Mouse (Mus musculus) frontal cortex, postnatal 25 days (tissue): ENCODE measurements around the gene Trak2.
"Not testable (repeated sequence)": the region's sequence is repeated elsewhere in the genome, so short reads cannot be mapped to it uniquely, and the experiment has no call there.

ENCODE experiments used
- DNase-seq, 2 experiments: peaks; one replicate each; pipeline ENCODE4 v3.0.0; 2022; ENCODE audit warnings: low spot score in 2 of 2

Trak2 gene

DNA sequence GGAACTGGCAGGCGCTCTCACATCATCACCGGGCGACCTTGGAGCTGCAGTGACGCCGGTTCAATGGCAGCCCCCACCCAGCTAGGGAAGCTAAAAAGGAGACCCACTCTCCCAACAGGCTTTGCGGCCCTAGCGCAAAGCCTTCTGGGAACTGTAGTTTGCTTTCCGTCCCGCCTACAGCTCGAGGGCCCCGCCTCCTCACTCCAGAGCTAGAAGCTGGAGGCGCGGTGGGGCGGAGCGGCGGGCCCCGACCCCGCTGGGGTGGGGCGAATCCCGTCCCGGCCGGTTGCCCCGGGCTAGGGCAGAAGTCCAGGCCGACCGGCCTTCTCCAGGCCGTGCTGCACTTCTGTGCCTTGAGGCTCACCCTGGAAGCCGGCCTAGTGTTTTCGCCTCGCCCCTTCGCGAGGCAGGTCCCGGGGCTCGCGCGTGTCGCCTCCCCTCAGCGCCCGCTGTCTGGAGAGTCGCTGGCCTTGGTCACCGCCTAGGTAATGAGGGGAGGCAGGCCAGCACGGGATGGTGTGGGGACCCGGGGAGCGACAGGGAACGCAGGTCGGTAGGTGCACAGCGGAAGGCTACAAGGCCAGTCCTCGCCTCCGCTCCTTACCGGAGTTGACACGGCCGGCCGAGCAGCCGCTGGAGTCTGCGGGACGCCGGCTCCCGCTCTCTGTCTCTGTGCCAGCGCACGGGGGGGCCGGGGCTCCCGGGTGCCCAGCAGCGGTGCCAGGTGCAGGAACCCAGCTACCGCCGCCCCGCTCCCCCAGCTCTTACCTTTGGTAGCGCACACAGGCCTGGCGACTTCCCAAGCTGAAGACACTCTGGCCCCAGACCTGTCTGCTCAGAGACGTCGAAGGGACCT lies at the start of gene Trak2, which contains the start of gene Stradb:
Gene Trak2, minus strand, starts transcription at position 65 of the 856 bp plus-strand sequence.
Gene Stradb, plus strand, starts transcription at position 157 of the 856 bp plus-strand sequence.
- DNase-seq: peak; percentile 90 to 92

DNA sequence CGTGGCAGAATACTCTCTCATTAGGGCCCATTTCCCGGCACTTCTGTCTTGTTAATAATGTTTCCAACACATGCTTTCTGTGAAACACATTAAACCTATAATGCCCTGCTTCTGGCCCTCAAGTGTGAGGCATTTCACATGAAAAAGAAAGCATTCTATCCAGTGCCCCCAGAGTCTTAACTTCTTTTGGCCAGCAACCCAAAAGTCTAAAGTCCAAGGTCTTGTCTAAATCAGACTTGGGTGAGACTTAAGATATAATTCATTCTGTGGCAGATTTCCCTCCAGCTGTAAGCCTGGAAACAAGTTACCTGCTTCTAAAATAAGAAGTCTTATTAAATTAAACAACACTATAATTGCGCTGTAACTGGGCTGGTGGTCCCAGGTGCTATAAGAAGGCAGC lies 48.3 kb upstream of the Trak2 start:
- no peak for DNase-seq

DNA sequence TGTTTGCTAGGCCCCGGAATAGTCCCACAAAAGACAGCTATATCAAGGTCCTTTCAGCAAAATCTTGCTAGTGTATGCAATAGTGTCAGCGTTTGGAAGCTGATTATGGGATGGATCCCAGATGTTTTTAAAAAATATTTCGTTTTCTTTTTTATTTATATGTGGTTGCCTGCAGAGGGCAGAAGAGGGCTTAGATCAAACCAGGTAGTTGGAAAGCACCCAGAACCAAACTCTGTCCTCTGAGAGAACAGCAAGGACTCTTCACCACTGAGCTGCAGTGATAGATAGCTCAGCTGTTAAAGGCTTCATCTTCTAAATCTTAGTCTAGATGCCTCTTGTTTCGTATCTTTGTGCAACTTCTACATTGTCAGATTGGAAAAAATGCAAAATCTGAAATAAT lies 36.0 kb upstream of the Trak2 start:
- no peak for DNase-seq

DNA sequence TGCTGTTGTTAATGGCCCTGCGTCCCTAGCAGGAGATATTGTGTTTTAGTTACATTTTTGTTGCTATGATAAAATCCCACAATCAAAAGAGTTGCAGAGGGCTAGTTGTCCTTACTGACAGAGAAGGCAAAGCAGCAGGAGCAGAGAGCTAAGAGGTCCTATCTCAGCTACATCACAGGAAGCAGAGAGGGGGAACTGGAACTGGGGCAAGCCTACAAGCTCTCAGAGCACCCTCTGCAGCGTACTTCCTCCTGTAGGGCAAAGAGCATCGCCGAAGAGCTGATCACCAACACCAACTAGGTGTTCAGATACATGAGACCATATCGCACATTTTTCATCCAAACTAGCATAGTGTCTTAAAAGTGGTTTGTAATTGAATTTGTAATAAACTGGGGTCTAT lies 22.1 kb upstream of the Trak2 start:
- no peak for DNase-seq

DNA sequence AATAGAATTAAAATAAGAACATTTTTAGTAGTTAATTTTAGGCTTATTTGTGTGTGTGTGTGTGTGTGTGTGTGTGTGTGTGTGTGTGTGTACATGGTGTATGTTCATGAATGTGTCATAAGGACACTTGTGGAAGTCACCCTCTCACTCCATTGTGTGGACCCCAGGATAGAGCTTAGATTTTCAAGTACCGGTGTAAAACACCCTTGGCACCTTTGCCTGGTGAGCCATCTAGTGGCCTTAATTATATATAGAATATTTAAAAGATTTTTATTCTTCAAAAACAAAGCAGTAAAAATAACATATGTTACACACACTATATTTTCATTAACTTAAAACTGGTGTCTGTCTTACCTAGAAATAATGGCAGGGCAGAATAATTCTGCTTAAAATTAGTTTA lies 20.5 kb upstream of the Trak2 start:
- no peak for DNase-seq

DNA sequence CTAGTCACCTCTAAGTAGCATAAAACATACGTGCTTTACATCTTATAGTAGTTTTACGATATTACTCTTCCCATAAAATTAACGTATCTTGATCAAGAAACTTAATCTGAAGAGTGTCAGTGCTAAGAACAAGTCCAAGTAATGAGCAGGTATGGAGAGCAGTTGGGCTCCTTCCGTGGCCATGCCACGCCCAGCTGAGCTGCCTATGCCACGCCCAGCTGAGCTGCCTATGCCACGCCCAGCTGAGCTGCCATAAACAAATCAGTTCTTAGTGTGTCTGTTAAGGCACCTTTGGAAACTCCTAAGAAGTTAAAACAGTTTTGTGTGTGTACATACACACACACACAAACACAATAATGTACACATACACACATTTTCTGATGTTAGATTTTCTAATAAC lies 19.9 kb upstream of the Trak2 start:
- no peak for DNase-seq

DNA sequence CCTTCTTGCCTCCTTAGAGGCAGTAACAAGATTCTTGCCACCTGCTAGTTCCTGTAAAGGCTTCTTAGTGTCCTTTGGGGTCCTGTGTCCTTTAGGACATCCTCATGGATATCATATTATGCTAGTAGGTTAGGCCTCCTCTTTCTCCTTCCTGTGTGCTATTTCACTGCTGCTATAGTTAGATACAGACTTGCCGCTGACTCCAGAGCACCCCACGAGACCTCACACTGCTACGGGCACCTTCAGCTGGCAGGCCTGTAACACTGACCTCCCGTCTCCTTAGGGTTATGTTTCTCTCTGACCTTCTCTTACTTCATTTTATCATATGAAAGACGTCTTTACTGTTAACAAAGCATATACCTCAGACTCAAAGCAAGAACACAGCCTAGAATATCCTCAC lies 11.4 kb upstream of the Trak2 start:
- DNase-seq: no peak

DNA sequence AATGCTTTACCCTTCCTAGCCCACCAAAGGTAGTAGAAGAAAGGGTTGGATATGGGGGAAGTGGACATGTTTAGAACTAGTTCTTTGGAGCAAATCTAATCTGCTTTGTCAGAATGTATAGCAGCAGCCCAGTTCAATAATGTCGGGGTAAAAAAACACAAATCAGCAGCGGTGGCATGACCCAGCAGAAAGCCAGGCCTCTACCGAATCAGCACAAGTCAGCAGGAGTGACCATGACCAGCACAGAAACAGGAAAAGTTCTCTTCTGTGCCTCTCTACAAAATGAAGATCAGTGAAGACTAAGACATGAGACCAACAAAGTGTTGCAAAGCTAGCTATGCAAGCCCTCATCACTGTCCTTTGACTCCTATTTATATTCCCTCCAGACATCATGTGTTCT lies 9.0 kb upstream of the Trak2 start:
- DNase-seq: no peak

DNA sequence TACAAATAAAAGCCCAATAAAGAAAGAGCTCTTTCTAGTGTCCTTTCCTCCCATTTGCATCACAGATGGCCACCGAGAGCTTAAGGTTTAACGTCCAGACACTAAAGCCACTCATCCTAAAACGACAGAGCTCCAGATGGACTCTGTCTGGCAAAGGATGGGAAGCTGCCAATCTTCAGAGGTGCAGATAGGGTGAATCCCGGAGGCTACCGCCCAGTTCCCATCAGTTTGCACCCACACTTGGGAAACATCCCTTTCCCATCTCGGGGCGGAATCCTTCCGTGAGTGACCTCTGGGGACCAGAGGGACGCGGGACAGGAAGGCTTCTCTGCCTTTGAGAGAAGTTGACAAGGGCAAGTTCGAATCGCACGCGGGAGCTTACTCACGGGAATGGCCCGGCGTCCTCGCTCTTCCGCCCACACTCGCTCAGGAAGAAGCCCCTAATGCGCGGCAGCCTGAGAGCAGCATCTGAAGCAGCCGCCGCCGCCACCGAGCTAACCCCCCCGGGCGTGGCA lies 322 bp downstream of the Trak2 start:
- no peak for DNase-seq

DNA sequence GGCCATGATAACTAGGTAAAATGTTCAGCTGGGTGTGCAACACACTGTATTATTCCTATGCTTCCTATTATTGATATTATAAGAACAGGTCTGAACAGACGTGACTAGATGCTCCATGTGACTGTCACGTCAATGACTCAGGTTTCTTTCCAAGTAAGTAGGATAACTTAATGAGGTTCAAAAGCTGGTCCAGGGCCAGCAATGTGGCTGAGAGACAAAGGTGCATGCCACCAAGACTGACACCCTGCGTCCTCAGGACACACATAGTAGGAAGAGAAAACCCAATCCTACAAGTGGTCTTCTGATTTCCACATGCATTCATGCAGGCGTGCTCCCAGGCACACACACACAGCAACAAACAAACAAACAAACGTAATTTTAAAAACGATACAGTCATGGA lies 2.1 kb downstream of the Trak2 start:
- no peak for DNase-seq

DNA sequence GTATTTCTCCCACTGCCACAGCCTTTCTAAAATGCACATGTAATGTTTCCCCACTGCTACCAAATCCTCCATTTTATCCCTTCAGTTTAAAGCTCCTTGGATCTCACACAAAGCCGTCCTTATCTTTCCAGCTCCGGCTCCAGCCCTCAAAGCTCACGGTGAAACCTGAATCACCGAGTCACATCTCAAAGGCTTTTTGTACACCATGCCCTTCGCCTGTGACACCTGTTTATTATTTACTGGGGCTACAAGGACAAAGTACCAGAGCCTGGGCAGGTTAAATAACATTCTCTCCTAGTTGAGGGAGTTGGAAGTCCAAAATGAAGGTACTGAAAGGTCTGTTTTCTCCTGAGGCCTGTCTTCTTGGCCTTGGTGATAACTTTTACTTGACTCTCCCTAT lies 3.2 kb downstream of the Trak2 start:
- DNase-seq: no peak

DNA sequence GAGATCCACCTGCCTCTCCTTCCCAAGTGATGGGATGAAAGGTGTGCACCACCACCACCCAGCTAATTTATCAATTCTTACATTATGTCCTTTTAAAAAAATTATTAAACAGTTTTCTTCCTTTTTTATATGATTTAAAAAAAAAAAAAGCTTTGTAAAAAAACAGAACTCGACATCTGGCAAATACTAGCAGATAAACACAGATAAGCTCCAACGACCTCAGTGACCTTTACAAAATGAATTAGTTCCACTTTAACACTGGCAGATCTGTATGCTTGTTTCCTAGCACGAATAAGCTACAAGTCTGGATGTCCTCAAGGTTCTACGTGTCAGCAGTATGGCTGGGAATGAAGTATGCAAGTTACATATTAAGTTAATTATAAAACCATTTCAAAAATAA lies 5.7 kb downstream of the Trak2 start:
- no peak for DNase-seq

DNA sequence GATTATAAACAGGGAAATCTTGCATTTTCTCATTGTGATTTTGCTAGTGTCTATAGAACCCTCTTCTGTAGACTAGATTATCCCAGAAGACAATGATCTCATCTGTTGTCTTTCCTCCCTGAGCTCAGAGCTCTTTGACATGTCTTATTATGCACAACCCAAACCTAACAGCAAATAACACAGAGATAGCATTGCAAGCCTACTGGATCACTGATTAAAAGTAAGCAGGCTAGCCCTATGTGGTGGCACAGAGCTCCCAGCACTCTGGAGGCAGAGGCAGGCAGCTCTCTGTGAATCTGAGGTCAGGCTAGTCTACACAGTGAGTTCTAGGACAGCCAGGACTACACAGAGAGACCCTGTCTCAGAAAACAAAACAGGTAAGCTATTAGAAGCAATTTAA lies 10.4 kb downstream of the Trak2 start:
- no peak for DNase-seq

DNA sequence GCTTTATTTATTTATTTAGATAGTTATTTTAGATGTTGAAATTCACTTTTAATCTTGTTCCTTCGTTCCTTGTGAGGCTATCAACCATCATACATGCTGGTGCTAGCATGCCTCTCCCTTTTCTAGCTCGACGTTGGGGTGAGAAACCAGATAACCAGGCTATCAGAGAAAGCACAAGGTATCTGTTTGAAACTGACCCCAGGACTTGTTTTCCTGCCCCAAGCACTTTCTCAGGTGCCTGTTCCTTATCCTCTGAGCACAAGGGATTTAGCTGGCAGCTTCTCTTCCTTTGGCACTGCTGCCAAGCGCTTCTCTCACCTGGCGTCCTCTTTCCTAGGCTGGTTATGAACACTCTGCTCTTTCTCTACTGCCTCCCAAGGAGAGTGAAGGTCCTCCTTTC lies 10.8 kb downstream of the Trak2 start:
- no peak for DNase-seq

DNA sequence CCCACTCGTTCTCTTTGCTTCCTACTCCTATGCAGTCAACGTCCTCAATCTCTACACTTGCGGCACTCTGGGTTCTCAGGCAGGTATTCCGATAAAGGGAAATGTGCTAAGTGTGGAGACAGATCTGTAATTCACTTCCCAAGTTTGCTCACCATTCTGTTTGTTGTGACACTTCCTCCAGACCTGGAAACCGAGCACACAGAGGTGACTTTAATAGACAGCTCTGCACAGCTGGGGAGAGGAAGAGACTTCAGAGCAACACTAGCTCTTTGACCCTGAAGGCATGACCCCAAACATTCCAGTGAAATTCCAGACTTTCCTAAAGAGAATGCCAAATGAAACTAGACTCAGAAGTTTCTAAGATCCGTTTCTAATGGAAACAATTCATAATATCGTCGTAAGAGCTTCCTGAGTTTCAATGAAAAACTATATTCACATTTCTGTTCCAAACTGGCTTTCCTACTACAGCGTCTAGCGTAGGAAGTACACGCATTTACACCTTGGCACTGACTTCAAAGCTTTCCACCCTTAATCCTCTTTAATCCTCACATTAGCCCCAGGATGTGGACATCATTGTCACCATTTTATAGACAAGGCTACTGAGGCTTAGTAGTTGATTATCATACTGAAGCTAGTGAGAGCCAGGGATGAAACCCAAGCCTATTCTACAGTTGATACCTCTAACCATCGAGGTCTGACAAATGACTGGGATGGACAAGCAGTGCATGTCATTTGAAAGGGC lies 11.9 kb downstream of the Trak2 start:
- no peak for DNase-seq

DNA sequence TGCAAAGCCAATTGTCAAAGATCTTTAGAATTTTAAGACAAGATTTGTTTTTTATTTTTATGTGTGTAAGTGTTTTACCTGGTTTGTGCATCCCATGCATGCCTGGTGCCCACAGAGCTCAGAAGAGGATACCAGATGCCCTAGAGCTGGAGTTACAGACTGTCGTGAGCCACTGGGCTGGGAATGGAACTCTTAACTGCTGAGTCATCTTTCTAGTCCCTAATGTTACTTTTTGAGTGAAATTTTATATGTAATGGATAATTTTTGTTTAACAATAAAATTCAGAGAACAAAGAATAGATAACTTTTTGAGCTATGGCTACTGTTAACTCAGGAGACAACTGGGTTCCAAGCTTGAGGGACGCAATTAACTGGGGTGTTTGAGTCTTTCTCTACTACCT lies 13.5 kb downstream of the Trak2 start:
- DNase-seq: no peak

DNA sequence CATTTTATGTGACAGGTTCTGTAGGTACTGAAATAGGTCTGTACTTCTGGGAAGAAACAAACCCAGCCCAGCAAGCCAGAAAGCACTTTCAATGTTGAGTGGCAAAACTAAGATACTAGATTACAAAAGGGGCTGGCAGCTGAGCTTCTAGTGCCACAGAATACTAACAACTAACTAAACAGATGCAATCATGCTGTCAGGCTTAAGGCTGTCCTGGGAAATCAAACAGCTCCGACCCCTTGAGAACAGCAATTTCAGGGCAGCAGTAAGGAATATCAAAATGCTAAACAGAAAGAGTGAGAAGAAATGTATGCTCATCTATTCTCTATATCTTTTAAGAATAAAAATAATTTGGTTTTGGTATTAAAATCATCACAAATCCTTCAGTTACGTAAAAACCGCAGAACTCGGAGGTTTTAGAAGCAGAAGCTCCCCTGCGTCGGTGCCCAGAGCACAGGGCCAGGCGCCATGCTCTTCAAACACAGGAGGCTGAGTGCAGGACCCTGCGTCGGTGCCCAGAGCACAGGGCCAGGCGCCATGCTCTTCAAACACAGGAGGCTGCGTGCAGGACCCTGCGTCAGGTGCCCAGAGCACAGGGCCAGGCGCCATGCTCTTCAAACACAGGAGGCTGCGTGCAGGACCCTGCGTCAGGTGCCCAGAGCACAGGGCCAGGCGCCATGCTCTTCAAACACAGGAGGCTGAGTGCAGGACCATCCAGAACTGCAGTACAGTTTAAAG lies 14.3 kb downstream of the Trak2 start:
- not testable (repeated sequence) for DNase-seq

DNA sequence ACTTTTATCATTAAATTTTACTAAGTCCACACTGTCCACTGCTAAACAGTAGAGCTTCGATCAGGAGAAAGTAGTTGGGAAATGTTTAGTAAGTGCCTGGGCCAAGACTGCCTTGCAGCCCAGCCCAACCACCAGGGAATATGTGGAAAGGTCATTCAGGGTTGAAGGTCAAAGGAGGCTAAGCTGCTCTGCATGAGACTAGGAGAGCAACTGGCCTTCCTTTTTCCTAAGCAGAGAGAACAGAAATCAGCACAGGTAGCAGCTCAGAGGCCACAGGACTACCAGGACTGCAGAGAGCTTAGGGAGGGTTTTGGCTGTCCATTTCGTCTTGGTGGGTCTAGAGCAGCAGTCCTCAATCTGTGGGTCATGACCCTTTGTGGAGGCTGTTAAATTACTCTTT lies 15.3 kb downstream of the Trak2 start:
- DNase-seq: no peak

DNA sequence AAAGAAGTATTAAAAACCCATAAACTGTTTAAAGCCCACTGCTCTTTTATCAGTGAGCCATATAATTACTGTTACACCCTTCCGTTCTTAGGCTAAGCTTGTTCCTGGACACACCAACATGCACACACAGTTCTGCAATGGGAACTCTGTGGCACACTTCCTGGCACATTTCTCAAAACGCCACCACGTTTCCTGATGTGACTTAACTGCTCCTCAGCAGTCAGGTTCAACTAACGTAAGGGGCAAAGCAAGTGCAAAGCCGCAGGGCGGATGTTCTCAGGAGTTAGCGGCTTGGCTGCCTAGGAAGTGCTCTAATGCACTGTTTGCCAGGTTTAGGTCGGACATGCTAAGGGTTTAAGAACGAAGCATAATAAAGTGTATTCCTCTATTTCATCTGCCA lies 17.0 kb downstream of the Trak2 start:
- DNase-seq: no peak

DNA sequence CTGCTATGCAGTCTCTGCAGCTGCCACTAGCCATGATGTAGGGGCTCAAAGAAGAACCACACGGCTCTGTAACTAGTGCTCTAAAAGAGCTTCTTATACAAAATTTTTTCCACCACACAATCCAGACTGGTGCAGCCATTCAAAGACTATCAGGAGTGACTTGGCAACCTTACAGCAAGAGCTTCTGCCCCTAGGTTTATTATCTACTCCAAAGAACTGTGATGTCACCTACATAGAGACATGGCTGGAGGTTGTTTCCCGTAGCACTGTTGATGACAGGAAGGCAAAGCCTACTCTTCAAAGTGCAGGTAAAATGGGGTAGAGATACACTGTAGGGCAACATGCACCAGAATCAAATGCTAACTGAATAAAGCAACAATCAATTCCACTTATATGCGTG lies 17.5 kb downstream of the Trak2 start:
- no peak for DNase-seq

DNA sequence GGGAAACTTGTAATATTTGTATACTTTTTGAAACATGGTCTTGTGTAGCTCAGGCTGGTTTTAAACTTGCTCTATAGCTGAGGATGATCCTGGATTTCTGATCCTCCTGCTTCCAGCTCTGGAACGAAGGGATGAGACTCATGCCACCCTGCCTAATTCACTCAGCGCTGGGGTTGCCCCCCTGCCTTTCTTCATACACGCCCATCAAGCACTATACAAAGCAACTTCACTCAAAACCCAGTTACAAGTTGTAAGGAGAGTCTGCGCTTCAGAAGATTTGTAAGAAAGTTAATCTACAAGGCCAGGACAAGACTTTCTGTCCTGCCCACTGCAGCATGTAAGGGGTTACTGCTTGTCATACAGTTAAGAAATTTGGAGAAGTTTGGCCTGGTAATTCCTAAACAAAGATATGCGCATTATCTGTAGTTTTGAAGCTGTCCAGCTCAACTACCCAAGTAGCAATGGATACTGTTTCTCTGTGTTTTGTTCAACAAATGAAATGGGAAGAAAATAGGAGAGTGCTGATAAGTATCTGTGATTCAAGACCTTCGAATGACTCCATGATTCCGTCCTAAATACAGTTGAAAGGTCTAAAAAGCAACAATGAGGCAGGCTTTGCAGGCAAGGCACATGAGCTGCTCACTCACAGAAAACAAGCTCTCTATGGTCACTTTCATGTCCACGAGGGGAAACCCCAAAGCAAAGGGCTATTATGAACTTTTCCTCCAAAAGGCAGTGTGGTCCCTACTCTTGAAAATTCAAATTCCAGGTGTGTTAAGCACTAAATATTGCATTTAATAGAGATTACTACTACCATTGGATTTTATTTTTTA lies 18.4 kb downstream of the Trak2 start:
- DNase-seq: no peak
